In genomic region chr2:145903983-145904616, GRCm38 (mm10) we compare ENCODE assay signal across 8 mouse cellular contexts. TPM values are rescaled to one million over a fixed set of nuclear protein-coding genes. Genes with fewer than 3 reads are reported as not detected.
DNase-seq lines count a peak whose midpoint lies in the region; ATAC-seq and TF ChIP-seq lines count a peak whose summit lies in the region.

No protein-coding gene starts in this region.

- peak overlapping the region; percentile 99 for H3K9ac ChIP-seq in heart, embryonic 12.5 days
- H3K9ac ChIP-seq in ES-Bruce4 (ENCODE audit: low read depth, poor library complexity, severe bottlenecking) = peak overlapping the region; percentile 93
- H3K9ac ChIP-seq in heart, embryonic 16.5 days (ENCODE audit: low read length) = peak overlapping the region; percentile 88

- H3K36me3 ChIP-seq in heart, embryonic 12.5 days = peaks cover 15% of the 10 kb centered on the region
- H3K36me3 ChIP-seq in ES-Bruce4 (ENCODE audit: control insufficient read depth, insufficient read depth, low read length, poor library complexity, severe bottlenecking) = peaks cover 28% of the 10 kb centered on the region
- no peaks in the 10 kb centered on the region; the same call in 1 of the 2 replicates for H3K36me3 ChIP-seq in heart, embryonic 16.5 days (ENCODE audit: control insufficient read depth, insufficient read depth)

- ATAC-seq in heart, embryonic 12.5 days (ENCODE audit: insufficient number of reproducible peaks, low FRiP score) = no peak
- no peak for ATAC-seq in heart, embryonic 16.5 days (replicated peaks; ENCODE audit: extremely low read depth, insufficient read depth, low FRiP score)
- 0 out of 2 replicates have a peak, but pooled peaks have one; percentile 14 for ATAC-seq in megakaryocyte progenitor cell, adult 5-6 weeks (replicated peaks; ENCODE audit: poor library complexity)
- ATAC-seq in erythroid progenitor cell, adult 5-6 weeks (replicated peaks; ENCODE audit: low FRiP score, poor library complexity, severe bottlenecking) = no peak

- no peak overlapping the region for H3K27ac ChIP-seq in heart, embryonic 12.5 days (ENCODE audit: poor library complexity, severe bottlenecking)
- no peak overlapping the region for H3K27ac ChIP-seq in ES-Bruce4 (ENCODE audit: insufficient read depth, low read length)
- H3K27ac ChIP-seq in heart, embryonic 16.5 days (ENCODE audit: low read length) = 0 out of 2 replicates have a peak overlapping the region, but pooled peaks have one; percentile 4

- H3K4me1 ChIP-seq in heart, embryonic 12.5 days (replicated peaks) = peaks cover 21% of the 10 kb centered on the region
- H3K4me1 ChIP-seq in ES-Bruce4 (ENCODE audit: control insufficient read depth, insufficient read depth, low read length) = no peaks in the 10 kb centered on the region
- peaks cover 16% of the 10 kb centered on the region for H3K4me1 ChIP-seq in heart, embryonic 16.5 days (ENCODE audit: control insufficient read depth, insufficient read depth, low read length)

- peak overlapping the region; percentile 75 for H3K4me2 ChIP-seq in heart, embryonic 12.5 days
- H3K4me2 ChIP-seq in heart, embryonic 16.5 days (ENCODE audit: low read depth, low read length) = peak overlapping the region; percentile 80

- H3K27me3 ChIP-seq in heart, embryonic 12.5 days (replicated peaks) = no peaks in the 10 kb centered on the region
- no peaks in the 10 kb centered on the region for H3K27me3 ChIP-seq in ES-Bruce4 (ENCODE audit: control insufficient read depth, insufficient read depth, low read length, poor library complexity, severe bottlenecking)
- H3K27me3 ChIP-seq in heart, embryonic 16.5 days (ENCODE audit: control insufficient read depth, insufficient read depth, low read length) = no peaks in the 10 kb centered on the region

- intact Hi-C loops in heart, postnatal 10 days (cut with DNase I) = loop anchor here (5.0 kb wide), 1 partner anchor 207 kb away; no protein-coding TSS in a partner anchor

- no peaks in the 10 kb centered on the region for H3K9me3 ChIP-seq in heart, embryonic 12.5 days (replicated peaks)
- no peaks in the 10 kb centered on the region for H3K9me3 ChIP-seq in ES-Bruce4 (replicated peaks; ENCODE audit: control insufficient read depth, insufficient read depth, low read length, poor library complexity, severe bottlenecking)
- H3K9me3 ChIP-seq in heart, embryonic 16.5 days (replicated peaks; ENCODE audit: control insufficient read depth, low read length) = no peaks in the 10 kb centered on the region

- 30% methylated on average over 12 of the region's 12 CpGs for WGBS in heart, embryonic 12.5 days
- WGBS in heart, embryonic 16.5 days = 23% methylated on average over 12 of the region's 12 CpGs

- no peak for TF ChIP-seq POLR2A in ES-Bruce4 (IDR thresholded peaks at IDR 0.05; ENCODE audit: insufficient read depth, low read length)

- no peak for TF ChIP-seq EP300 in ES-Bruce4 (IDR thresholded peaks at IDR 0.05; ENCODE audit: insufficient read depth, low read depth, low read length)

- peak overlapping the region; percentile 100 for H3K4me3 ChIP-seq in heart, embryonic 12.5 days
- H3K4me3 ChIP-seq in ES-Bruce4 (ENCODE audit: low read depth, low read length) = peak overlapping the region; percentile 90
- peak overlapping the region; percentile 79 for H3K4me3 ChIP-seq in heart, embryonic 16.5 days (ENCODE audit: low read length)

- no peak for DNase-seq in heart, postnatal 10 days
- no peak for DNase-seq in testis, postnatal 10 days (ENCODE audit: low spot score)
- DNase-seq in thymus, postnatal 0 days (ENCODE audit: low spot score) = no peak

- TF ChIP-seq CTCF in ES-Bruce4 (IDR thresholded peaks at IDR 0.05; ENCODE audit: low read depth, low read length) = no peak

RNA-seq across cellular contexts. Expression of gene Naa20, which starts 2.2 kb away (rescaled TPM):
- polyA plus RNA-seq in heart, embryonic 12.5 days (2016; fragmentation: Nextera tagmentation; extraction: Ambion mirVana) = 164 and 166 TPM in 2 replicates
- 100 to 1,000 TPM; 109 to 110 TPM for total RNA-seq in heart, postnatal 10 days (2021)
- polyA plus RNA-seq in ES-Bruce4 (2011; ENCODE audit: insufficient read depth, insufficient read length, low read depth, missing spikeins) = 114 and 119 TPM in 2 replicates
- 184 and 213 TPM in 2 replicates for polyA plus RNA-seq in heart, embryonic 16.5 days (2015; fragmentation: Nextera tagmentation; extraction: Ambion mirVana)
- total RNA-seq in megakaryocyte progenitor cell, adult 5-6 weeks (2015) = 88.0 and 96.1 TPM in 2 replicates
- 65.8 and 67.3 TPM in 2 replicates for total RNA-seq in megakaryocyte progenitor cell, adult 5-6 weeks (2017)
- 8.3 and 9.6 TPM in 2 replicates for total RNA-seq in erythroid progenitor cell, adult 5-6 weeks (2015; ENCODE audit: low replicate concordance)
- 18.1 and 19.7 TPM in 2 replicates for total RNA-seq in erythroid progenitor cell, adult 5-6 weeks (2017; ENCODE audit: low replicate concordance)
- 158 and 162 TPM in 2 replicates for polyA plus RNA-seq in thymus, postnatal 0 days (2015; fragmentation: Nextera tagmentation; extraction: Ambion mirVana)

RNA-seq across cellular contexts. Expression of gene Cfap61, which starts 30.5 kb away (rescaled TPM):
- 0.59 and 1.0 TPM in 2 replicates for polyA plus RNA-seq in heart, embryonic 12.5 days (2016; fragmentation: Nextera tagmentation; extraction: Ambion mirVana)
- total RNA-seq in heart, postnatal 10 days (2021) = 1 to 10 TPM; 1.0 to 1.7 TPM
- 1.1 and 2.4 TPM in 2 replicates for polyA plus RNA-seq in ES-Bruce4 (2011; ENCODE audit: insufficient read depth, insufficient read length, low read depth, missing spikeins)
- polyA plus RNA-seq in heart, embryonic 16.5 days (2015; fragmentation: Nextera tagmentation; extraction: Ambion mirVana) = 0.66 and 0.80 TPM in 2 replicates
- total RNA-seq in megakaryocyte progenitor cell, adult 5-6 weeks (2015) = 0.10 TPM in 1 of 2 replicates, not detected in the other
- total RNA-seq in megakaryocyte progenitor cell, adult 5-6 weeks (2017) = 0.04 TPM in 1 of 2 replicates, not detected in the other
- not detected in 2 replicates for total RNA-seq in erythroid progenitor cell, adult 5-6 weeks (2015; ENCODE audit: low replicate concordance)
- total RNA-seq in erythroid progenitor cell, adult 5-6 weeks (2017; ENCODE audit: low replicate concordance) = not detected in 2 replicates
- 0.15 and 0.30 TPM in 2 replicates for polyA plus RNA-seq in thymus, postnatal 0 days (2015; fragmentation: Nextera tagmentation; extraction: Ambion mirVana)

RNA-seq across cellular contexts. Expression of gene Crnkl1, which starts 30.7 kb away (rescaled TPM):
- 19.8 and 21.6 TPM in 2 replicates for polyA plus RNA-seq in heart, embryonic 12.5 days (2016; fragmentation: Nextera tagmentation; extraction: Ambion mirVana)
- 10 to 100 TPM; 18.3 to 21.0 TPM for total RNA-seq in heart, postnatal 10 days (2021)
- polyA plus RNA-seq in ES-Bruce4 (2011; ENCODE audit: insufficient read depth, insufficient read length, low read depth, missing spikeins) = 32.7 and 35.8 TPM in 2 replicates
- 17.4 and 20.7 TPM in 2 replicates for polyA plus RNA-seq in heart, embryonic 16.5 days (2015; fragmentation: Nextera tagmentation; extraction: Ambion mirVana)
- total RNA-seq in megakaryocyte progenitor cell, adult 5-6 weeks (2015) = 29.3 and 31.5 TPM in 2 replicates
- total RNA-seq in megakaryocyte progenitor cell, adult 5-6 weeks (2017) = 60.6 and 67.4 TPM in 2 replicates
- 15.1 and 24.5 TPM in 2 replicates for total RNA-seq in erythroid progenitor cell, adult 5-6 weeks (2015; ENCODE audit: low replicate concordance)
- total RNA-seq in erythroid progenitor cell, adult 5-6 weeks (2017; ENCODE audit: low replicate concordance) = 57.9 and 68.2 TPM in 2 replicates
- polyA plus RNA-seq in thymus, postnatal 0 days (2015; fragmentation: Nextera tagmentation; extraction: Ambion mirVana) = 38.3 and 39.1 TPM in 2 replicates
